Mouse (Mus musculus): ENCODE measurements around the gene Nmnat1.

Nmnat1 gene

GRCm38 (mm10) chr4:149485053-149485824 is at the start of gene Nmnat1, which contains the start of gene Lzic:
TSS of gene Nmnat1 (minus strand) at chr4:149485202.
TSS of gene Lzic (plus strand) at chr4:149485229.
- peak; percentile 89 for DNase-seq (ENCODE audit: low spot score)

GRCm38 (mm10) chr4:149529691-149530090 is 44.7 kb upstream of the Nmnat1 start:
- no peak for DNase-seq (ENCODE audit: low spot score)

GRCm38 (mm10) chr4:149527621-149528354 is 42.8 kb upstream of the Nmnat1 start:
- no peak for DNase-seq (ENCODE audit: low spot score)

GRCm38 (mm10) chr4:149526330-149526729 is 41.3 kb upstream of the Nmnat1 start:
- no peak for DNase-seq (ENCODE audit: low spot score)

- DNase-seq (ENCODE audit: low spot score): no peak
These were observed 40.8 kb upstream of the Nmnat1 start for GRCm38 (mm10) chr4:149525811-149526210.

- DNase-seq (ENCODE audit: low spot score): no peak
These were observed 40.2 kb upstream of the Nmnat1 start for GRCm38 (mm10) chr4:149525170-149525569.

GRCm38 (mm10) chr4:149523961-149524360 is 39.0 kb upstream of the Nmnat1 start:
- no peak for DNase-seq (ENCODE audit: low spot score)

DNA sequence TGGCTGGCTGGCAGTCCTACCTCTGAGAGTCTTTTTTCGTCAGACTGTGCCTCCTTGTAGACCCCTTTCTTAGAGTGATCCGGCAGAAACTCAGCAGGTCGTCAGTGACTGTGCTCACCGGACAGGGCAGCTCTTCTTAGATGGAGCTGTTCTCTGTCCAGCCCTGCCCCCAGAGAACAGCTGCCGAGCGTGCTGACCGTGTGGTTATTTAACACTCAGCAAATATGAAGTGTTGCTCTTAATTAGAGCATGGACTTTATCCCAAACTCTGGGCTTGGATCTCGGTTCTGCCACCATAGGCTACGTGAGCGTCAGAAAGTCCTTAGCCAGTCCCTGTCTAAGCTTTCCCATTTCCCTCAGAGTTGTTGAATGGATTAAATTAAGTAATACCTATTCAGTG is 36.3 kb upstream of the Nmnat1 start:
- no peak for DNase-seq (ENCODE audit: low spot score)

GRCm38 (mm10) chr4:149518351-149519220 is 33.6 kb upstream of the Nmnat1 start:
- DNase-seq (ENCODE audit: low spot score): no peak

DNA sequence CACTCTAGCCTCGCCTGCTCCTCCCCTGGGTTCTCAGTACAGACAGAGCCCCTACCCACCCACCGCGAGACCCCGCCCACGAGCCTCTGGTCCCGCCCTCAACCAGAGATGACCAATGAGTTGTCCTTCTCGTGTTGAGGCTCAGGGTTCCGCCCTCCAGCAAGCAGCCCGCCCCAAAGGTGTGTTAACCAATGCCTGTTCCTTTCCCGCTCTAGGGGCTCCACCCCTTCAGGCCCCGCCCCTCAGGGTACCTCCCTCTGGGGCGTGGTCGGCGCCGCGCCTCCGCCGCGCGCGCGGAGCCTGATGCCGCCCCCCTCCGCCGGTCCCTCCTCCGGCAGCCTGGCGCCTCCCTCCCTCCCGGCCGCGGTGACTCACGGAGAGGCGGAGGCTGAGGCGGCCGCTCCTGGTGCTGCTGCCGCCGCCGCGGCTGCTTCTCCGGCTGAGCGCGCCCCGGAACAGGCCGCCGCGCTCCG is 32.9 kb upstream of the Nmnat1 start, which contains the start of gene Ctnnbip1:
Gene Ctnnbip1 (plus strand): TSS at position 369 of the 473 bp plus-strand sequence.
- peak; percentile 97 for DNase-seq (ENCODE audit: low spot score)

GRCm38 (mm10) chr4:149515706-149516105 is 30.7 kb upstream of the Nmnat1 start:
- DNase-seq (ENCODE audit: low spot score): no peak

GRCm38 (mm10) chr4:149512072-149512471 is 27.1 kb upstream of the Nmnat1 start:
- DNase-seq (ENCODE audit: low spot score): no peak

GRCm38 (mm10) chr4:149511221-149511646 is 26.2 kb upstream of the Nmnat1 start:
- no peak for DNase-seq (ENCODE audit: low spot score)

DNA sequence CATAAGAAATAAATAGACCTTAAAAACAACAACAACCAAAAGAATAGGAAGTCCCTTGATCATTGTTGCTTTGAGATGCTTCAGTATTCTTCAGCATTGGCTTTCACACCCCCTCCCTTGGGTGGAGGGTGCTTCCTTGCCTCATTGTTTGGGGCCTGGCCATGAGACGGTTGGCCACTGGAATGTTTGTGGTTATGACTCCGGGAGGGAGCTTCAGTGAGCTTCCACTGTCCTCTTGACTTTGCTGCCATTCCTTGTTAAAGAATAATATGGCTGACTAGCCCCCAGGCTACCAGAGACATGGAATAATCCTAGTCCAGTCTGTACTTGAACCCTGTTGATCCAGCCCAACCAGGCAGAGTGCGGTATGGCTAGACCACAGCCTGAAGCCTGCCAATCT is 21.9 kb upstream of the Nmnat1 start:
- no peak for DNase-seq (ENCODE audit: low spot score)

DNA sequence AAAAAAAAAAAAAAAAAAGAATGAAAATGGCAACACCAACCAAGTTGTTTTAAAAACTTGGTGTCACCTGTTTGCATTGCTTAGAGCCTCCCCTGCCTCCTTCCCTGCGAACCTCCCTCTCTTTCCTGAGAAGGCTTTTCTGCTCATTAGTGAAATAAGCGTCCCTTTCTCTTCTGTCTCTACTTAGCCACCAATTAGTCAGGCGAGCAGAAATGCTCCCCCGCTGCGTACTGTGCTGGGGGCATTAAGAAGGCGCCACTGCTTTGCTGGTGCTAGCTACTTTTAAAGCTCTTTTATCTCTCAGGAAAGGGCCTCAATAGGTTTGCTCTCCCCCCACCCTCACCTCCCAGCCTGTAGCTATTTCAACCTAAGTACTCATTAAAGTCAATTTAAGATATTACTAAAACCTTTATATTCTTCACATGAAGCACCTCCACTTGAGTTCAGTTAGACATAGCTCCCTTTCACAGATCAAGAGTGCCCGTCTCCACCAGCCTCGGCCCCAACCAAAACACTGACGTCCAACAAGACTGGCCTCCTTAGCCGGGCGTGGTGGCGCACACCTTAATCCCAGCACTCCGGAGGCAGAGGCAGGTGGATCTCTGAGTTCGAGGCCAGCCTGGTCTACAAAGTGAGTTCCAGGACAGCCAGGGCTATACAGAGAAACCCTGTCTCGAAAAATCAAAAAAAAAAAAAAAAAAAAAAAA is 20.4 kb upstream of the Nmnat1 start:
- no peak for DNase-seq (ENCODE audit: low spot score)

- DNase-seq (ENCODE audit: low spot score): no peak
These were observed 19.9 kb upstream of the Nmnat1 start for GRCm38 (mm10) chr4:149504858-149505257.

DNA sequence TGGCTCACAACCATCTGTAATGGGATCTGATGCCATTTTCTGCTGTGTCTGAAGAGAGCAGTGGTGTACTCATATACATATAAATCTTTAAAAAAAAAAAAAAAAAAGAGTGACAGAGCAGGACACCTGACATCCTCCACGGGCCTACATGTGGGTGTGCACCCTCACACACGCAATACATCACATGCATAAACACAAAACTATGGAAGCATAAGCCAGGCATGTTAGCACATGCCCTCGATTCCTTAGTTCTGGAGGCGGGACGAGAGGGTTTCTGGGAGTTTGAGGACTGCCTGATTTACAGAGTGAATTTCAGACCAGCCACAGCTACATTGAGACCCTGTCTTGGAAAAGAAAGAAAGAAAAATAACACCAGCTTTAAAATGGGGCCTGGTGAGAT is 19.4 kb upstream of the Nmnat1 start:
- DNase-seq (ENCODE audit: low spot score): no peak

- no peak for DNase-seq (ENCODE audit: low spot score)
These were observed 14.8 kb upstream of the Nmnat1 start for GRCm38 (mm10) chr4:149499790-149500189.

DNA sequence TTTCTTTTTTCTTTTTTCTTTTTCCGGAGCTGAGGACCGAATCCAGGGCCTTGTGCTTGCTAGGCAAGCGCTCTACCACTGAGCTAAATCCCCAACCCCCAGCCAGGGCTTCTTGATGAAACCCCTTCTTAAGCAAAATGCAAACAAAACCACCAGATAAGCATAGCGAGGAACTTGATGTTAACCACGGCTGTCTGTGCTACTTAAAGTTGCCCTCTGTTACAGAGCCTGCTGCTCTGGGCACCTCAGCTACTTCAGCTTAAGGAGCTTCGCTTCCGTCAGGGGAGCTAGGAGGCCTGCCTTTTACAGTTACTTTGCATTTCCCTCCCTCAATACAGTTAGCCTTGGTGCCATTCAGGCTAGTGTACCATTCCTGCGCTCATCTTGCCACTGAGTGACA is 13.9 kb upstream of the Nmnat1 start:
- no peak for DNase-seq (ENCODE audit: low spot score)

GRCm38 (mm10) chr4:149496612-149497011 is 11.6 kb upstream of the Nmnat1 start:
- no peak for DNase-seq (ENCODE audit: low spot score)

- no peak for DNase-seq (ENCODE audit: low spot score)
These were observed 6.1 kb upstream of the Nmnat1 start for GRCm38 (mm10) chr4:149491151-149491550.

Measured in ovary, adult 18-20 months (tissue).